Mouse (Mus musculus) forebrain, embryonic 16.5 days (tissue): ENCODE results near the gene M1ap. TPM values are rescaled to one million over a fixed set of nuclear protein-coding genes. Genes with fewer than 3 reads are reported as not detected.

Experiments used
- ATAC-seq: fragments of 200-750 bp; cut with Nextera tagmentation; 2 replicates; pipeline ENCODE4 v1.8.0; 2017; ENCODE audit warnings: mild to moderate bottlenecking, moderate library complexity
- H3K27ac ChIP-seq: fragments of 300-500 bp; sonication (generic); 2 replicates; pipeline ENCODE4 v1.5.1; 2014; ENCODE audit warnings: low read length, control low read depth
- H3K27me3 ChIP-seq: fragments of 300-500 bp; sonication (generic); replicated peaks from 2 replicates; pipeline ENCODE4 v1.6.1; 2014; ENCODE audit warnings: low read length; ENCODE audit not compliant: control insufficient read depth, insufficient read depth
- H3K36me3 ChIP-seq: fragments of 300-500 bp; sonication (generic); 2 replicates; pipeline ENCODE4 v1.6.1; 2014; ENCODE audit not compliant: control insufficient read depth, insufficient read depth
- H3K4me1 ChIP-seq: fragments of 300-500 bp; sonication (generic); replicated peaks from 2 replicates; pipeline ENCODE4 v1.6.1; 2014; ENCODE audit warnings: low read length; ENCODE audit not compliant: control insufficient read depth, insufficient read depth
- H3K4me2 ChIP-seq: fragments of 300-500 bp; sonication (generic); 2 replicates; pipeline ENCODE4 v1.6.1; 2014; ENCODE audit warnings: mild to moderate bottlenecking, low read length, control low read depth
- H3K4me3 ChIP-seq: fragments of 300-500 bp; sonication (generic); replicated peaks from 2 replicates; pipeline ENCODE4 v1.5.1; 2014; ENCODE audit warnings: mild to moderate bottlenecking, low read length, control low read depth
- H3K9ac ChIP-seq: fragments of 300-500 bp; sonication (generic); replicated peaks from 2 replicates; pipeline ENCODE4 v1.6.1; 2014; ENCODE audit warnings: low read depth, low read length, control low read depth
- H3K9me3 ChIP-seq: fragments of 300-500 bp; sonication (generic); 2 replicates; pipeline ENCODE4 v1.6.1; 2016; ENCODE audit warnings: low read length; ENCODE audit not compliant: control insufficient read depth
- WGBS: fragments of 180-500 bp; shearing (Covaris S2); extraction: QIAGEN DNeasy Blood & Tissue Kit; methylation state at CpG from one replicate; pipeline ENCODE4 v1.1.7; 2014; 5-methylcytosine and 5-hydroxymethylcytosine counted together
- polyA plus RNA-seq: library from polyadenylated mRNA; unstranded; fragments of >200 nt; fragmentation: Nextera tagmentation; extraction: Ambion mirVana; gene quantifications from 2 replicates; pipeline ENCODE4 v1.2.1, GENCODE M21; 2015

The M1ap gene
- polyA plus RNA-seq, 1 experiment from 2014 or later: not detected

DNA sequence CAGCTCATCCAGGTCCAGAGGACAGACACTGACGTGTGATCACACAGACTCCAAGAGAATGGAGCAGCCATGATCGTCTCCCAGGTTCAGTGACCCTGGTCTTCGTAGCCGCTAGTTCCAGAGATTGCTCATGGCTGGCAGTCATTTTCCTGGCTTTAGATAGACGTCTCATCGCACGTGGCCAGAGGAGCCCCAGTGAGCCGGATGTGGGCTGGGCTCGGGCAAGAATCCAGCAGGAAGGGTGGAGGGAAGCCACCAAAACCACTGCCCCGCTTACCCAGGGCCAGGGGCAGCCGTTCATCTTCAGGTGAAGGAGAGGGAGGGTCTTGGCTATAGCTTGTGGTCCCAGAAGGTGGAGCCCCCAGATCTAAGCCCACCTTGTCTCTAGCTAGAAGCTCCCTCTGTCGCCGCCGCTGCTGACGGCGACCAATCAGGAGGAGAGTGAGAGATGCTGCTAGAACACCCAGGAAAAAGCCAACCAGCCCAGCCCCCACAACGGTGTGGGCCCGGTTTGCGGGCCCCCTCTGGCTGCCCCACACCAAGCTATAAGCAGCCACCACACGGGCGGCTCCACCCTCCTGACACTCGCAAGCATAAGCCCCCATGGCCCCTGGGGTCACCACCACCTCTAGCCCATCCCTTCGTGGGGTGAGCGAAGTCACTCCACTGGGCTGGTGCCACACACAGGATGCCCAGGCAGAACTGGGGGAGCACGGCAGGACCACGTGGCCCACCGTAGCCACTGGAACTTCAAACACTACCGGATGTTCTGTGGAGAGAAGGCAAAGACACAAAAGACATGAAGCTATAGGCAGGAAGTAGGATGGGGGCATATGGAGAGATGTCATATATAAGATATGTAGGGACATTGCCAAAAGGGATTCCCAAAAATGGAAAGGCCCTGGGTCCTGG is 33.1 kb upstream of the M1ap start:
- H3K27me3 ChIP-seq: no peaks in the 10 kb centered on the region
- no peak for ATAC-seq
- peaks cover 2% of the 10 kb centered on the region; the same call in 1 of the 2 replicates for H3K4me1 ChIP-seq
- H3K4me3 ChIP-seq: no peak overlapping the region
- WGBS: 84% methylated on average over 28 of the region's 28 CpGs
- no peaks in the 10 kb centered on the region for H3K9me3 ChIP-seq
- H3K36me3 ChIP-seq: no peaks in the 10 kb centered on the region
- no peak overlapping the region for H3K27ac ChIP-seq
- H3K9ac ChIP-seq: no peak overlapping the region
- H3K4me2 ChIP-seq: no peak overlapping the region

DNA sequence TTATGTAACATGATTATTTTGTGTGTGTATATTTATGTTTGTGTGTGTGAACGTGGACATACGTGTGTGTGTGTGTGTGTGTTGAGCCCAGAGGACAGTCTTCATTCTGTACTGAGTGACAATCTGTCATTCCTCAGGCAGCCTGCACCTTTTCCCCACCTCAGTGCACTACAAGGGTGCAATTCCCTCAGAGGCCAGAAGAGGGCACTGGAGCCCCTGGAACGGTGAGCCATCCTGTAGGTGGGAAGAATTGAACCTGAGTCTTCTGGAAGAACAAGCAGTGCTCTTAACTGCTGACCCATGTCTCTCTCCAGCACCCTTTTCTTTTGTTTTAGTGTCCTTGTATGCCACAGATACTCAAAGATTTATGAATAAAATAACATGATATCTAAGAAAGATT is 30.8 kb upstream of the M1ap start:
- no peaks in the 10 kb centered on the region for H3K9me3 ChIP-seq
- no peak for ATAC-seq
- H3K27ac ChIP-seq: no peak overlapping the region
- peaks cover 2% of the 10 kb centered on the region; the same call in 1 of the 2 replicates for H3K4me1 ChIP-seq
- H3K36me3 ChIP-seq: 0 out of 2 replicates have a peak, but pooled peaks cover 2% of the 10 kb centered on the region
- no peak overlapping the region for H3K4me2 ChIP-seq
- WGBS: 19% methylated on average over 3 of the region's 3 CpGs
- H3K9ac ChIP-seq: no peak overlapping the region
- H3K4me3 ChIP-seq: no peak overlapping the region
- no peaks in the 10 kb centered on the region for H3K27me3 ChIP-seq

DNA sequence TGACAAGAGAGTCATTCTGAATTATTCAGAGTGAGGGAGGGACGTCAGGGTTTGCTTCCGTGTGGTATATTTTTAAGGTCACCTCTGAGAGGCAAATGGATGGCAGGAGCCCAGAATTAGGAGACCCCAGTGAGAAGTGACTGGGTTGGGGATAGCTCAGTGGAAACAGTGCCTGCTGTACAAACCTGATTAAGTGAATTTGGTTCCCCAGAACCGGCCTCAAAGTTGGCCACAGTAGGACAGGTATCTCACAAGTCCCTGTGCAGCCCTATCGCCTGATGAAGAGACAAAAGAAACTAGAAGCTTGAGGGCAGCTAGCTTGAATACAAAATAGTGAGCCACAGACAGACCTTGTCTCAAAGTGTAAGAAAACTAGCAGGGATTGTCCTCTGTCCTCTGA is 30.2 kb upstream of the M1ap start:
- Histone ChIP-seq H3K9me3 (no peaks in the 10 kb centered on the region), H3K4me3 (no peak overlapping the region), H3K27ac (no peak overlapping the region; the same call in 1 of the 2 replicates), H3K4me2 (no peak overlapping the region), H3K27me3 (no peaks in the 10 kb centered on the region), H3K4me1 (peaks cover 2% of the 10 kb centered on the region; the same call in 1 of the 2 replicates), H3K36me3 (0 out of 2 replicates have a peak, but pooled peaks cover 2% of the 10 kb centered on the region), H3K9ac (no peak overlapping the region)
- ATAC-seq: no peak
- 80% methylated on average over 4 of the region's 4 CpGs for WGBS

DNA sequence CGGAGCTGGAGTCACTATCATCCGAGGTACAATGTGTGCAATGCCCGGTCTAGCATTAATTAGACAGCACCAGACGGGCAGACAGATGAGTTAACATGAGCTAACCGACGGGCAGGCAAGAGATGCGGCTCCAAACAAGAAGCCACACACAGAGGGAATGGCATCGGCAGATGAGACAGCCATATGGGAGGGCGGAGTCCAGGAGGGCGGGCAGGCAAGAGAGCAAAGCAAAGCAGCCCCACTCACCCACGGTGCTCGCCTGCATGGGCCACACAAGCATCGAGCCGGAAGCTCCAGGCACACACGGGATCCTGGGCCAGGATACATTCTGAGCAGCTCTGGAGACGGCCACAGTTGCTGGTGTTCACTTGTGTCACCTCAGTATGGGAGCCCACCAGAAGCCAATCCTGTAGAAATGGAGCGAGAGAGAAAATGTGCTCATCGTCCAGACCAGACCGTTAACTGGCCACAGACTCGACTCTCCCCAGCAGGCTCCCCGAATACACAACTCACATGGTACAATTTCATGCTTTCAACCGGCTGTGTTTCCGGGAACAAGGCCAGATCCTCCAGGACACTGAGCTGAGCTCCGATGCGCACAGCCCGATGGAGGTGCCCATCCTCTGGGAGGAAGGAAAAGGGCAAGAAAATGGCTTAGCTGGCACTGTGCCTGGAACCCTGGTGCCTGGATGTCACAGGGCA is 29.5 kb upstream of the M1ap start:
- 55% methylated on average over 26 of the region's 26 CpGs for WGBS
- Histone ChIP-seq H3K36me3 (0 out of 2 replicates have a peak, but pooled peaks cover 2% of the 10 kb centered on the region), H3K27ac (peak overlapping the region; percentile 61; the same call in 1 of the 2 replicates), H3K9ac (no peak overlapping the region), H3K4me1 (peaks cover 2% of the 10 kb centered on the region; the same call in 1 of the 2 replicates), H3K27me3 (no peaks in the 10 kb centered on the region), H3K4me3 (no peak overlapping the region), H3K4me2 (no peak overlapping the region), H3K9me3 (no peaks in the 10 kb centered on the region)
- peak; percentile 90 for ATAC-seq

DNA sequence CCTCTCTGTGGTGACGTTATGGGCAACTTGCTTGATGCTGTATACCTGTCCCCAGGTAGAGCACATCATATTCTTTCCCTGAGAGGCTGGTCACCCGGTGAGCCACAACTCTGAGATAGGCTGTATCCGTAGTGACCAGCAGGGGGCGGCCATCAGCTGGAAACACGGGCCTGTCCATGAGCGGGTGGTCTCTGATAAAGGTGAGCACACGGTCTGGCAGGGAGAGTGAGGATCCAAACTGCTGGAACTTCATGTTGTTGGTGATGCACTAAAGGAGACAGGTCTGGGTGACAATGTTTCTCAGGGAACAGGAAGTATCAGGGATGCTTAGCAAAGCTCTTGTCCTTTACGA is 28.9 kb upstream of the M1ap start:
- Histone ChIP-seq H3K27ac (no peak overlapping the region), H3K9ac (no peak overlapping the region), H3K4me3 (no peak overlapping the region), H3K9me3 (no peaks in the 10 kb centered on the region), H3K4me2 (no peak overlapping the region), H3K4me1 (peaks cover 2% of the 10 kb centered on the region; the same call in 1 of the 2 replicates), H3K36me3 (0 out of 2 replicates have a peak, but pooled peaks cover 2% of the 10 kb centered on the region), H3K27me3 (no peaks in the 10 kb centered on the region)
- peak; percentile 19; the same call in 1 of the 2 replicates for ATAC-seq
- 13% methylated on average over 8 of the region's 8 CpGs for WGBS

DNA sequence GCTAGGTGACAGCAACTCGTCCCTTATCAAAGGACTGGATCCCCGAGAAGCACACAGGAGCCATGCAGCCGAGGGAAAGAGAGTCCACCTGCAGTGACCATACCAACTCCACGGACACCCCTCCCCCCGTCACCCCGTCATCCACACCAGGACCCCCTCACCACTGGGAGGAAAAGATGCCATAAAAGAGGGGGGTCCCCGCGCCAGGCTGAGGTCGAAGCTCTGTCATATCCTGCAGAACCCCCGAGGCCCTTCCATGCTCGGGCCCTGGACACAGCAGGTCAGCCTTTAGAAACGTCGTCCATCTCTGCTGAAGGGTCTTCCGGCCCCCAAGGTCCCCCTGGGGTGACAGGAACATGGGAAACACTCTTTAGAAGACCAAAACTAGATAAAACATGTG is 28.3 kb upstream of the M1ap start:
- WGBS: 87% methylated on average over 14 of the region's 14 CpGs
- no peak for ATAC-seq
- H3K27ac ChIP-seq: no peak overlapping the region

DNA sequence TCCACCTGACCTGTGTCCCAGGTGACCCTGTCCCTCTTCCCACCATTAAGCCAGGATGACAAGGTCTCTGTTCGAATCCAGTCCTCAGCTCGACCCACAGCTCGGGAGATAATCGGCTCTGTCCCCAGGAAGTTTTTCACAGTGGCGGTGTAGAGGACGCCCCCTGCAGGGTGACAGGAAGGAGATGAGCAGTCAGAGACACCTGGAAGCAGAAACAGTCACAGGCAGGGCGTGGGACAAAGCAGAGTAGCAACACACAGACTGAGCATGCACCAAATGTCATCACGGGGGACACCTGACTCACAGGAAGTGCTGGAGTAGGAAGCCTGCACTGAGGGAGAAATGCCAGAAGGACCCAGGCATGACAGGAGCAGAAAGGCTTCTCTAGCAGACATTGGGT is 27.2 kb upstream of the M1ap start:
- no peak overlapping the region for H3K4me2 ChIP-seq
- 63% methylated on average over 8 of the region's 8 CpGs for WGBS
- no peak for ATAC-seq

More for the DNA sequence above, 28.3 kb upstream of the M1ap start:
- H3K9ac ChIP-seq: no peak overlapping the region
- no peaks in the 10 kb centered on the region for H3K27me3 ChIP-seq
- peaks cover 2% of the 10 kb centered on the region; the same call in 1 of the 2 replicates for H3K4me1 ChIP-seq
- H3K4me3 ChIP-seq: no peak overlapping the region
- no peak overlapping the region for H3K4me2 ChIP-seq
- 0 out of 2 replicates have a peak, but pooled peaks cover 2% of the 10 kb centered on the region for H3K36me3 ChIP-seq
- H3K9me3 ChIP-seq: no peaks in the 10 kb centered on the region

DNA sequence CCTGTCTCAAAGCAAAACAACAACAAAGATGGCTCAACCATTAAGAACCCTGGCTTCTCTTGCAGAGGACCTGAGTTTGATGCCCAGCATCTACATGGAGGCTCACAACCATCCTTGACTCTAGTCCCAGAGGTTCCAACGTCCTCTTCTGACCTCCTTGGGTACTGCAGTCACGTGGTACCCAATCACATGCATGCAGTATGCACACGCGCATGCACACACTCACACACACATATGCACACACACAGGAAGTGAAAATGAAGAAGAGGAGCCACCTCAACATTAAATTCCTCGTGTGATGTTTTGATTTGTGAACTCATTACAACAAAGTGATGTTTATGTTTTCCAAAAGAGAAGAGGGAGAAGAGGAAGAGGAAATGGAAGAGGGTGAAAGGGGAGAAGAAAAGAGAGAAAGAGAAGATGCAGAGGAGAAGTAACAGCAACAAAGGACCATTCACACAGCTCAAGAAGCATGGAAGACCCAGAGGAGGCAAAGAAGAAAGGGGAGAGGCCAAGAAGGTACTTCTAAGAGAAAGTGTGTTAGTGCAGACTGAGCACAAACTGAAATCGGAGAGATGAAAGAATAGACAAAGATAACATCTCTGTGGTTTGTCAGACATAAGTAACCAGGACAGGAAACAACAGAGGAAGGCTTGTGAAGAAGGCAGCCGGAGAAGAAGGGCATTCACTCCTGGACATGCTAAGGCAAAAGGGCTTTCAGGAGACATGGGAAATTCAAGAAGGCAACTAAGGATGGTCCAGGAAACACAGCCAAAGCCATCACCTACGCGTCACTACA is 25.1 kb upstream of the M1ap start:
- Histone ChIP-seq H3K36me3 (0 out of 2 replicates have a peak, but pooled peaks cover 2% of the 10 kb centered on the region), H3K4me1 (peaks cover 2% of the 10 kb centered on the region; the same call in 1 of the 2 replicates), H3K27ac (no peak overlapping the region), H3K9me3 (no peaks in the 10 kb centered on the region), H3K9ac (no peak overlapping the region), H3K4me3 (no peak overlapping the region), H3K4me2 (no peak overlapping the region), H3K27me3 (no peaks in the 10 kb centered on the region)
- 82% methylated on average over 9 of the region's 9 CpGs for WGBS
- no peak for ATAC-seq

More for the DNA sequence above, 27.2 kb upstream of the M1ap start:
- Histone ChIP-seq H3K4me3 (no peak overlapping the region), H3K9me3 (no peaks in the 10 kb centered on the region), H3K36me3 (0 out of 2 replicates have a peak, but pooled peaks cover 2% of the 10 kb centered on the region), H3K27me3 (no peaks in the 10 kb centered on the region), H3K4me1 (peaks cover 2% of the 10 kb centered on the region; the same call in 1 of the 2 replicates), H3K27ac (no peak overlapping the region), H3K9ac (no peak overlapping the region)
